Mouse (Mus musculus) gastrocnemius, adult 8-10 months (tissue): Measurements from ENCODE around the gene Rbm11. TPM values are rescaled to one million over a fixed set of nuclear protein-coding genes. Genes with fewer than 3 reads are reported as not detected.

ENCODE experiments used
- DNase-seq, 2 experiments: peaks; one replicate each; pipeline ENCODE4 v3.0.0; 2022; ENCODE audit warnings: low spot score in 2 of 2
- total RNA-seq, 4 experiments: library from RNA; stranded (reverse); gene quantifications; 2 replicates each; pipeline ENCODE4 v1.2.4; 2022

Gene Rbm11
- under 1 TPM in 1 of 4 experiments, not detected in 3; 0.22 TPM for total RNA-seq

DNA sequence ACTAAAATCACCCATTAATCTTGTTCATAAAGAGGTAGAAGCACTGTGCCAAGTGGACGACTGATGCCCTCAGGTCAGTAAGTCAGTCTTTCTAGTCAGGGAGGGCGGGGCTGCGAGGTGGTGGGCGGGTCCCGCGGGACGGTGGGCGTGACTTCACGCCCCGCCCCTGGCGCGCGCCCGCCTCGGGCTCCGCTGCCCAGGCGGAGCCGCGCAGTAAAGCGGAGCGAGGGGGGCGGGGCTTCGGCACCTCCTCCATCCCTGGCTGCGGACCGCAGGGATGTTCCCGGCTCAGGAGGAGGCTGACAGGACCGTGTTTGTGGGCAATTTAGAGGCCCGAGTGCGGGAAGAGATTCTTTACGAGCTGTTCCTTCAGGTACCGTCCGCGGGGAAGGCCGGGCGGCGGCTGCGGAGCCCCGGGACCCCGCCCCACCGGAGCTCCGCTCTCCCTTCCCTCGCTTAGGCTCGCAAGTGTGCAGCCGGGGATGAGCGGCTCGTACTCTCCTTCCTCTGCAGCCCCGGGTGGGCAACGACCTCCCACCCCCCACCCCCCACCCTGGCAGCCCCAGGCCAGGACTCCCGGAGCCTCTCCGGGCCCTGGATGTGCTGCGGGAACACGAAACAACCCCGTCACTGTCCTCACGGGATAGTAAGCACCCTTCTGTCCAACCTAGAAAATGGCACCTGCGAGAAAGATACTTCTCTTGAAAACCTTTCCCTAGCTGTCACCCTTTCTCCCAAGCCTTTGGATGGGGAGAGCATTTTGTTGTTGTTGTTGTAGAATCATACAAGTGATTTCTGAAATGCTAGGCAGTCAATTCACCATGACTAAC, at the start of gene Rbm11:
TSS of gene Rbm11 (plus strand) at position 174 of the 830 bp plus-strand sequence.
- DNase-seq, result peak; percentile 34 to 45

DNA sequence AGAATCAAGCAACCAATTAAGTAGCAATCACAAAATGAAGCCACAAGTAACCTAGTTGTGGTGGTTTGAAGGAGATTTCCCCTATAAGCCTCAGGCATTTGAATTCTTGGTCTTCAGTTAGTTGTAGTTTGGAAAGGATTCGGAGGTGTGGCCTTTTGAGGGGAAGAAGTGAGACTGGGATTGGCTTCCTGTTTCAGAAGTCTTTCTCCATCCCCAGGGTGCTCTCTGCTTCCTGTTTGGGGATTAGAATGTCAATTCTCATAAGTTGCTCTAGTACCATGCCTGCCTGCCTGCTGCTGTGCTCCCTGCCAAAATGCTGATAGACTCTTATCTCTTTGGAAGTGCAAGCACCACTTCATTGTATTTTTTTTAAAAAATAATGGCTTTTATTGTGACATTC, 47.3 kb upstream of the Rbm11 start:
- no peak for DNase-seq

DNA sequence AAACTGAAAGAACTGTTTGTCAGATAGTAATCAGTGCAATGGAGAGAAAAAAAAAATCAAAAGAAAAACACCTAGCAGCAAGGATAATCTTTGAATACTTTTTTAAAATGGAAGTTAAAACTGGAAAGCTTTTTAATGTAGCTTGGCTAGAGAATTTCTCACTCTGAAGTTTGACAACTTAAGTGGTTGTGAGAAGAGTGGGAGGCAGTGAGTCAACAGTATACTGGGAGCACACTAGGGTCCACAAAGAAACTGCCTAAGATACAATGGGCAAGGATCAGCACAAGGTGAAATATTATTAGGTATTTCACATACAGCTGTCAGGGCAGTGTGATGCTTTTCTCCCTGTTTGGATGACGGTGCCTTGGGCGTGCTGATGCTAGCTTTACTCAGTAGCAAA, 29.7 kb upstream of the Rbm11 start:
- DNase-seq, result no peak

DNA sequence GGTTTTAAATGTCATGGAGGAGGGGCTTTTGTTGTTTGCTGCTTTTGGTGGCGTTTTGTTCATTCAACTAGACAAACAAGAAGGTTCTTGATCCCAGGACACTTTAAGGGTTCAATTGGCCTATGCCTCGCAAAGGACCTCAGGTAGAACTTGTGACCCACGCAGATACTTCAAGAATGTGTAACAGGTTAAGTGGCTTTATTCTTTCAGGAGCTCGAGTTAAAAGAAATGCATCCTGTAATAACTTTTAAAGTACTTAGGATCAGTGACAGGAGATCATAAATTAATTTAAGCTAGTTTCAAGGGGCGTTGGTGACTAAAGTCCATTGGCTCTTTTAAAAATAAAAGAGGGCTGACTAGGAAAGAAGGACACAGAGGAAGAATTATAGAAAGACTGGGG, 10.4 kb upstream of the Rbm11 start:
- no peak for DNase-seq

DNA sequence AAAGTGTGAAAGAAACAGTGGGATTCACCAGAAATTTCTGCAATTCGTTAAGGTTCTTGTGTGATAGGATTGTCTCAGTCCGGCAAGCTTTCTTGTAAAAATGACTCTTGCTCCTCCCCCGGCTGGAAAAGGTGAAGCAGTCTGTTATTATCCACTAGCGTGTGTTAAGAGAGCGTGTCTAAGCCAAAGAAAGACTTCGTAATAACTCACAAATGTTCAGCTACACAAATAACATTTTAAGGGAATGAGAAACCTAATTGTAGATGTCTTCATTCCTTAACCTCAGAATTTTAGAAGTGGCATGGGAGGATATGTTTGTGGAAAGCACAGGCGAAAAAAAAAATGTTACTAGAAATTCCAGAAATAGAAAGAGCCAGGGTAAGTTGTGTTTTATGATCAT, 6.7 kb upstream of the Rbm11 start, which contains the start of gene Lipi:
TSS of gene Lipi (minus strand) at position 101 of the 400 bp plus-strand sequence.
- DNase-seq, result no peak

DNA sequence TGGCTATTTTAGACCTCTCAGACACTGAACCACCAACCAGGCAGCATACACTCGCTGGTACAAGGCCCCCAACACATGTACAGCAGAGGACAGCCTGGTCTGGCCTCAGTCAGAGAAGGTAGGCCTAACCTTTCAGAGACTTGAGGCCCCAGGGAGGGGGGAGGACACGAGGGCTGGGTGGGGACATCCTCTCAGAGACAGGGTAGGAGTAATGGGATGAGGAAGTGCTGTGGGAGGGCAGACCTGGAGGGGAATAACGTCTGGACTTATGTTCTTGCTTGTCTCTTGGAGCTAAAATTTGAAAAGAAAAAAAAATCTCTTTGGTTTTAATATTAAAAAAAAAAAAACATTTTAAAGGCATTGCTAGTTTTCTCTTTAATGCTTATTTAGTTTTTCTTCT, 6.2 kb upstream of the Rbm11 start:
- no peak for DNase-seq

DNA sequence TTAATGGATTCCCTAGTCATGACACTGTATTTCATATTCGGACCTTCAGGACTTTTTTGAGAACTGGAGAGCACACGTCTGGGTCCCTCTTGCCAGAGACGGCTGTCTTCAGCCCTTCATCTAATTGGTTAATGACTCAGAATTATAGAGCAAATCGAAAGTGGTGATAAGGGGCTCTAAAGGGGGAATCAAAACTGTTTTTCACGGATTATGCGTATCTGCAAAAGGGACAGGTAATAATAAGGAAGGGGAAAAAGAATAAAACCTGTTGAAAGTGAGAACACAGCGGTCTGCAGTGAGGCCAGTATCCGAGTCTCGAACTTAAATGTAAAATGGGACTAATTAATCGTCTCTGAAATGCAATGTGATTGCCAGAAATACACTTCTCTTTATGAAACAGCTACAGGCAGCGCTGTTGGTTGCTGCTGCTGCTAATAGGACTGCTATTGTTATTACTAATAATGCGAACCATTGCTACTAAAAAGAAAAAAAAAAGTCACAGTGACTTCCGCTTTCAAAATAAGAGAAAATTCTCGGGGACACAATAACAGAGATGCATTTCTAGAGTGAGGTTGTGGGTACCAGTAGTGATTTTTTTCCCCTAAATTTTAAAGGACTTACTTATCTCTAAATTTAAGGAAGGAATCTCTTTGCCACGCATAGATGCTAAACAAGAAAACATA, 998 bp downstream of the Rbm11 start:
- DNase-seq, result no peak

DNA sequence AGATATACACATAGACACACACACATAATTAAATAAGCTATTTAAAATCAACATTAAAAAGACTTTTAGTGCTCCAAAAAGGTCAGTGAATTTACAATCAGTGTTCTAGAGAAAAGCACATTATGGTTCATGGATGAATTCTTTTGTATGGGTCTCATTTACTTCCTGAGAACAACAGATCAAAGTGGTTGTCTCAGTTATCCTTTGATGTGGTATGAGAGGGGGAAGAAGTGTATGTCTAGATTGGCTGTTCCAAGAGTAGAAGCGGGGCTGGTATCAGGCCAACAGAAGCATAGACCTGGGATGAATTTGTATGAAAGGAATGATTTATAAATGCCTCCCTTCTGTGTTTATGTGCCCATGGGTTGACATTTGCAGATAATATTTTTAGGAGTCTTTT, 13.8 kb downstream of the Rbm11 start:
- no peak for DNase-seq

DNA sequence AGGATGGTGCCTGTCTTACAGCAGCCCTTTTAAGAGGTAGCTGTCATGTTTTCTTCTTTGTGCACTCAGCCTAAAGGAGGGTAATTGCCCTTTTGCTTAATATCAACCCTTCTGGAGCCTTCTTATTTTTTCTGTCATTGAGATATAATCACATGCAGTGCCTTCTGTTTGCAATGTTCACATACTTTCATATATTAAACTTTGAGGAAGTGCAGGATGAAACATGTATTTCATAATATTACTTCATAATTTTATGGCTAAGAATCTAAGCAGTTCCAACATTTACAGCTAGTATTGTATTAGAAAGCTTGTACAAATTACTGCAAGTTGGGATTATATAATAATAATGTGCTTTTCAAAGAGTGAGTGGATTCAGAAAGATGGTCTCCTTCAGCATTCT, 19.9 kb downstream of the Rbm11 start:
- DNase-seq, result no peak

DNA sequence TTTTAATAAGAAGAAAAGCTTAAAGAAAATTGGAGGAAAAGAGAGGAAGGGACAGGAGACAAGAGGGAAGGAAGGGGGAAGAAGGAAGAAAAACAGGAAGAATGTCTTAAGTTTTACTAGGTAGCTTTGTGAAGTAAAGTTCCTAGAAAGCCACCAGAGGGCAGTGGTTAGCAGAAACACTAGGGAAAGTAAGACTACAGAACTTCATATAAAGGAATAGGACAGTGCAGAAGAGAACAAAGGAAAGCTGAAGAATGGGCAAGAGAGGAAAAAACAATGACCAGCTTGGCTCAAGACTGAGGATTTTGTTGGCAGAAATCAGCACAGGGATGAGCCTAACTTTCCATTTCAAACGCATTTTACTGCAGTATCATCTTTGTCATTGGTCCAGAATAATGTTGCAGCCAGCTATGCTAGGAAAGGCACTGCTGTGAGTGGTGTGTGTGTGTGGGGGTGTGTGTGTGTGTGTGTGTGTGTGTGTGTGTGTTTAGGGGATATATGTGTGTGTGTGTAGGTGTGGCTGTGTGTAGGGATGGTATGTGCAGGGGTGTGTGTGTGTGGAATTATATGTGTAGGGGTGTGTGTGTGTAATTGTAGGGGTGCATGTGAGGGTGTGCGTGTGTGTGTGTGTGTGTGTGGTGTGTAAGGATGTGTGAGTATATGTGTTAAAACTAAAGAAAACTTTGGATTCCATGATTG, 25.2 kb downstream of the Rbm11 start:
- DNase-seq, result no peak

DNA sequence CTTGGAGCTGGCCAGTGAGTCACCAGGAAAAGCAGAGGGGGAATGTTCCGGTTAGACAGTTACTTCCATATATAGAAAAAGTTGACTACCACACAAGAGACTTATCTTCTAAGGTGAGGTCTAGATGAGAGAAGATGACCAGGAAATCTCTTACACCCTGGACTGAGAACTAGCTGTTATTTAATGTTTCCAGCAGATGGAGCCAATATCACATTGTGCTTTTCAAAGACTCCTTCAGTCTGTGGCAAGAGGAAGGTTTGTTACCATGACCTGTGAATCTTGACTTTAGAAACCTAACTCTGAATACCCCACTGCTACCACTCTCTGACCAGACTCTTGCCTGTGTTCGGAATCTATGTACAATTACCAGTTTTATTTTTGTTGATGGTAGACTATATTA, 35.2 kb downstream of the Rbm11 start:
- DNase-seq, result no peak

Other genes with a start within 250 kb of the Rbm11 start
- gene Lipi, start 6.8 kb upstream of the Rbm11 start, total RNA-seq, result not detected
- gene Hspa13, start 174.3 kb downstream of the Rbm11 start, total RNA-seq, result 10 to 100 TPM in 1 of 4 experiments, 1 to 10 TPM in 3; 7.5 to 11.8 (median 8.4) TPM